Mouse (Mus musculus): Measurements from ENCODE around the gene Pde4d.

DNA sequence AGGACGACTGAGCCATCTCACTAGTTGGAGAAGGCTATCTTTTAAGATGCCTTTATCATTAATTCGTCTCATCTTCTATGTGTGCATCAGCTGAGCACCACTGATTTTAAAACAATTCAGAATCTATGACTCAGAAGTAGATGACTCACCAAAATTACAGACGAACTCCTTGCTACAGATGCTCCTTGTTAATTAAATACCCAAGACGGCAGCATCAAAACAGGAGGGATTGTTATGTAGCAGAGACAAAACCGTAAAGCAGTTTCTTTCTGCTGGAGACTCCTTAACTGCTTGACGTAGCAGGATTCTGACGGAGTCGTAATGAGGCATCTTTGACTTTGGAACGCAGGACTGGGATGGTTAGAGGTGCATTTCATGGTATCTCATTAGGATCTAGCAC, 1050.6 kb downstream of the Pde4d start:
- TF ChIP-seq CTCF (IDR thresholded peaks at IDR 0.05; ENCODE audit: low read depth) (no peak), EP300 (optimal IDR thresholded peaks at IDR 0.05) (no peak)

All from stomach, postnatal 0 days (tissue).